Mouse (Mus musculus) hindbrain, postnatal 0 days (tissue): Measurements from ENCODE around the gene Asb14. TPM values are rescaled to one million over a fixed set of nuclear protein-coding genes. Genes with fewer than 3 reads are reported as not detected.

Source experiments
- ATAC-seq: fragments of 200-750 bp; cut with Nextera tagmentation; 2 replicates; pipeline ENCODE4 v1.8.0; 2017; ENCODE audit warnings: mild to moderate bottlenecking, moderate TSS enrichment, moderate library complexity
- DNase-seq: peaks from one replicate; pipeline ENCODE4 v3.0.0-alpha.2; 2015; ENCODE audit warnings: low spot score
- H3K27ac ChIP-seq: fragments of 300-500 bp; sonication (generic); 2 replicates; pipeline ENCODE4 v1.5.1; 2014; ENCODE audit warnings: mild to moderate bottlenecking
- H3K27me3 ChIP-seq: fragments of 300-500 bp; sonication (generic); 2 replicates; pipeline ENCODE4 v1.6.1; 2014; ENCODE audit warnings: low read length, mixed read lengths; ENCODE audit not compliant: insufficient read depth
- H3K36me3 ChIP-seq: fragments of 300-500 bp; sonication (generic); 2 replicates; pipeline ENCODE4 v1.6.1; 2014; ENCODE audit warnings: low read length, mixed read lengths; ENCODE audit not compliant: insufficient read depth
- H3K4me1 ChIP-seq: fragments of 300-500 bp; sonication (generic); 2 replicates; pipeline ENCODE4 v1.6.1; 2014; ENCODE audit warnings: antibody characterized with exemption, low read length, mixed read lengths; ENCODE audit not compliant: insufficient read depth
- H3K4me2 ChIP-seq: fragments of 300-500 bp; sonication (generic); 2 replicates; pipeline ENCODE4 v1.6.1; 2014; ENCODE audit warnings: low read depth, mild to moderate bottlenecking, low read length, moderate library complexity, mixed read lengths
- H3K4me3 ChIP-seq: fragments of 300-500 bp; sonication (generic); 2 replicates; pipeline ENCODE4 v1.5.1; 2014; ENCODE audit warnings: low read length
- H3K9ac ChIP-seq: fragments of 300-500 bp; sonication (generic); replicated peaks from 2 replicates; pipeline ENCODE4 v1.6.1; 2014; ENCODE audit warnings: mild to moderate bottlenecking, low read length, moderate library complexity, mixed read lengths
- H3K9me3 ChIP-seq: fragments of 300-500 bp; sonication (generic); 2 replicates; pipeline ENCODE4 v1.6.1; 2016; ENCODE audit warnings: low read length, mixed read lengths
- CTCF ChIP-seq: IDR thresholded peaks from 2 replicates; pipeline ENCODE4 v1.5.1; 2016; ENCODE audit warnings: antibody characterized with exemption, control low read depth, low read depth
- WGBS: fragments of 180-500 bp; shearing (Covaris S2); extraction: QIAGEN DNeasy Blood & Tissue Kit; methylation state at CpG from one replicate; pipeline ENCODE4 v1.1.7; 2014; 5-methylcytosine and 5-hydroxymethylcytosine counted together
- polyA plus RNA-seq: library from polyadenylated mRNA; unstranded; fragments of >200 nt; fragmentation: Nextera tagmentation; extraction: Ambion mirVana; gene quantifications from 2 replicates; pipeline ENCODE4 v1.2.1, GENCODE M21; 2015
- total RNA-seq: library from RNA; depleted of rRNA; stranded (reverse); fragments of >200 nt; gene quantifications from 2 replicates; pipeline ENCODE4 v1.2.3, GENCODE M21; 2014

The Asb14 gene
- total and polyA plus RNA-seq, 2 experiments from 2014 or later = 0.29 TPM; not detected in 1

DNA sequence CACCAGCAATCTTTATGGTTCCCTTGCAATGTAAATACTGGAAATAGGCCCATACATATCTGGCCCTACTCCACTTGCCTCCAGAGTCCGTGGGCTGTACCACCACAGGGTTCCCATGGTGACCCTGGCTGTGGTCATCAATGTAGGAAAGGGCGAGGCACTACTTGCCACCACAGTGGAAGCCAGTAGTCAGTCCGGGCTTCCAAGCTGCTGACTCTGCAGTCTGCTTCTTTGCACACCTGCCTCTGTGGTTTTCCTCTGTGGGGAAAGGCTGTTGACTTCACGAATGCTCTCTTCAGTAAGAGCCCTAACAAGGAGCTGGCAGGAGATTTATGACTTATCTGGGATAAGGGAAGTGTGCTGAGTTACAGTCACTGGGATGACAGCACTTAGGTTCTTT, 15.6 kb upstream of the Asb14 start:
- no peak for ATAC-seq
- Histone ChIP-seq H3K27me3 (no peaks in the 10 kb centered on the region), H3K4me3 (no peak overlapping the region), H3K9me3 (no peaks in the 10 kb centered on the region), H3K9ac (no peak overlapping the region), H3K4me1 (no peaks in the 10 kb centered on the region), H3K4me2 (no peak overlapping the region), H3K27ac (no peak overlapping the region), H3K36me3 (no peaks in the 10 kb centered on the region)
- WGBS = 68% methylated on average over 4 of the region's 4 CpGs
- no peak for DNase-seq
- no peak for TF ChIP-seq CTCF

GRCm38 (mm10) chr14:26879976-26880375, 14.4 kb upstream of the Asb14 start:
- Histone ChIP-seq H3K4me1 (no peaks in the 10 kb centered on the region), H3K4me3 (no peak overlapping the region), H3K9me3 (no peaks in the 10 kb centered on the region), H3K27ac (no peak overlapping the region), H3K4me2 (no peak overlapping the region), H3K36me3 (no peaks in the 10 kb centered on the region), H3K27me3 (no peaks in the 10 kb centered on the region), H3K9ac (no peak overlapping the region)
- no peak for TF ChIP-seq CTCF
- ATAC-seq (no peak), DNase-seq (no peak)
- 69% methylated on average over 2 of the region's 2 CpGs for WGBS

DNA sequence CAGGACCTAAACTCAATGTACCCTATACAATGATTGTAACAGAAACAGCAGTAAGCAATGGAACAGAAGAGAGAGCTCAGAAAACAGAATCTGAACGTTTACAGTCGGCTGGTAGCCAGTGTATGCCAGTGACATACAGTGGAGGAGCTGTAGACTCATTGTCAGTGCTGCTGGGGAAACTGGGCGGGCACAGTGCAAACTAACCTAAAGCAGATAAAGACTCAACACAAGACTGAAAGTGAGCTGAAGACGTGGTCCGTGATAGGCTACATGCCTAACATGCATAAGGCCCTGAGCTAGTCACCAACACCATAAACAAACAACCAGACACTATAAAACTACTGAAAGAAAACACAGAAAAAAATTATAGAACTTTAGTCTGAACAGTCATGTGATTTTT, 12.7 kb upstream of the Asb14 start:
- no peak overlapping the region for H3K9ac ChIP-seq
- no peak overlapping the region for H3K4me3 ChIP-seq
- no peak for TF ChIP-seq CTCF
- no peaks in the 10 kb centered on the region for H3K4me1 ChIP-seq
- WGBS = 88% methylated on average over 5 of the region's 5 CpGs
- H3K27me3 ChIP-seq = no peaks in the 10 kb centered on the region
- H3K4me2 ChIP-seq = no peak overlapping the region
- ATAC-seq (no peak), DNase-seq (no peak)
- no peak overlapping the region for H3K27ac ChIP-seq
- no peaks in the 10 kb centered on the region for H3K9me3 ChIP-seq
- H3K36me3 ChIP-seq = no peaks in the 10 kb centered on the region

- Histone ChIP-seq H3K4me3 (no peak overlapping the region), H3K4me1 (no peaks in the 10 kb centered on the region), H3K36me3 (no peaks in the 10 kb centered on the region), H3K9me3 (no peaks in the 10 kb centered on the region), H3K27me3 (no peaks in the 10 kb centered on the region), H3K27ac (no peak overlapping the region), H3K4me2 (no peak overlapping the region), H3K9ac (no peak overlapping the region)
- no peak for TF ChIP-seq CTCF
- DNase-seq = no peak
- ATAC-seq = no peak
- 47% methylated on average over 3 of the region's 3 CpGs for WGBS
Observed at GRCm38 (mm10) chr14:26887244-26887643, 7.1 kb upstream of the Asb14 start.

DNA sequence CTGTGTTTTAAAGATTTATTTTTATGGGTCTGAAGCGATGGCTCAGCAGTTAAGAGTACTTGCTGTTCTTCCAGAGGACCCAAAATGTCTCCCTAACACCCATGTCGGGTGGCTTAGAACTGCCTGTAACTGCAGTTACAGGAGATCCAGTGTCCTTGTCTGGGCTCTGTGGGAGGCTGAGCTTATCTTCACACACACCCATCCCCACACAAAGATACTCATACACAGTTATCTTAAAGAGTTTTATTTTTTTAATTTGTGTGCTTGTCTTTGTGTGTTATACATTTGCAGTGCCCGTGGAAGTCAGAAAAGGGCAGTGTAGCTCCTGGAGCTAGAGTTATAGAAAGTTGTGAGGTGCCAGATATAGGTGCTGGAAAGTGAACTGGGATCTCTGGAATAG, 3.6 kb upstream of the Asb14 start:
- 88% methylated on average over 3 of the region's 3 CpGs for WGBS
- H3K4me3 ChIP-seq = no peak overlapping the region
- H3K27ac ChIP-seq = no peak overlapping the region
- H3K27me3 ChIP-seq = no peaks in the 10 kb centered on the region
- no peaks in the 10 kb centered on the region for H3K4me1 ChIP-seq
- no peak for TF ChIP-seq CTCF
- no peak overlapping the region for H3K9ac ChIP-seq
- DNase-seq (no peak), ATAC-seq (no peak)
- no peak overlapping the region for H3K4me2 ChIP-seq
- no peaks in the 10 kb centered on the region for H3K36me3 ChIP-seq
- H3K9me3 ChIP-seq = no peaks in the 10 kb centered on the region

DNA sequence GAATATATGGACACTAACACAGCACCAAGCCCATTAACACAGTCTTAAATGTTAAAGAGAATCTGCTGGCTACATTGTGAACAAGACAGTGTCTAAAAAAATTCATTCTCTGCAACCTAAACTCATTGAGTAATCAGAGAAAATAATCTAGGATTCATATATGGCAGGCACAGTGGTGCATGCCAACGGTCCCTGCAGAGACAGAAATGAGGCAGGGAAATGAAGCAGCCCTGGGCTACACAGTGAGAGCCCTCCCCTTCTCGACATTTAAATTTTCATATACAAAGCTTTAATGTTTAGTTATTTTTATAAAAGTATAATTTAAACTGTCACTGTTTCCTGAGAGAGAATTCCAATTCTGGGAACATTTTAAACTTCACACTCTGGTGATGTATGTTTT, 5.1 kb downstream of the Asb14 start:
- H3K4me3 ChIP-seq = no peak overlapping the region
- H3K9me3 ChIP-seq = no peaks in the 10 kb centered on the region
- no peak for TF ChIP-seq CTCF
- no peak overlapping the region for H3K9ac ChIP-seq
- DNase-seq (no peak), ATAC-seq (no peak)
- H3K4me1 ChIP-seq = no peaks in the 10 kb centered on the region
- no peak overlapping the region for H3K4me2 ChIP-seq
- no peaks in the 10 kb centered on the region for H3K27me3 ChIP-seq
- no peaks in the 10 kb centered on the region for H3K36me3 ChIP-seq
- 73% methylated on average over 2 of the region's 2 CpGs for WGBS
- no peak overlapping the region for H3K27ac ChIP-seq

- 90% methylated on average over 12 of the region's 12 CpGs for WGBS
- H3K4me1 ChIP-seq = no peaks in the 10 kb centered on the region
- no peaks in the 10 kb centered on the region for H3K27me3 ChIP-seq
- H3K36me3 ChIP-seq = no peaks in the 10 kb centered on the region
- H3K27ac ChIP-seq = no peak overlapping the region
- H3K9ac ChIP-seq = no peak overlapping the region
- DNase-seq = no peak
- H3K4me2 ChIP-seq = no peak overlapping the region
- H3K4me3 ChIP-seq = no peak overlapping the region
- H3K9me3 ChIP-seq = no peaks in the 10 kb centered on the region
- no peak for ATAC-seq
- TF ChIP-seq CTCF = no peak
Observed at GRCm38 (mm10) chr14:26900893-26901292, 6.5 kb downstream of the Asb14 start.
